Mouse (Mus musculus) hindbrain, postnatal 0 days (tissue): ENCODE data around the gene Skp2. TPM values are rescaled to one million over a fixed set of nuclear protein-coding genes. Genes with fewer than 3 reads are reported as not detected.
A peak's percentile ranks its signal among the peaks of the same experiment; 100 is the strongest.

ENCODE experiments used
- ATAC-seq: fragments of 200-750 bp; cut with Nextera tagmentation; 2 replicates; pipeline ENCODE4 v1.8.0; 2017; ENCODE audit warnings: mild to moderate bottlenecking, moderate TSS enrichment, moderate library complexity
- DNase-seq: peaks from one replicate; pipeline ENCODE4 v3.0.0-alpha.2; 2015; ENCODE audit warnings: low spot score
- H3K27ac ChIP-seq: fragments of 300-500 bp; sonication (generic); 2 replicates; pipeline ENCODE4 v1.5.1; 2014; ENCODE audit warnings: mild to moderate bottlenecking
- H3K27me3 ChIP-seq: fragments of 300-500 bp; sonication (generic); 2 replicates; pipeline ENCODE4 v1.6.1; 2014; ENCODE audit warnings: low read length, mixed read lengths; ENCODE audit not compliant: insufficient read depth
- H3K36me3 ChIP-seq: fragments of 300-500 bp; sonication (generic); 2 replicates; pipeline ENCODE4 v1.6.1; 2014; ENCODE audit warnings: low read length, mixed read lengths; ENCODE audit not compliant: insufficient read depth
- H3K4me1 ChIP-seq: fragments of 300-500 bp; sonication (generic); 2 replicates; pipeline ENCODE4 v1.6.1; 2014; ENCODE audit warnings: antibody characterized with exemption, low read length, mixed read lengths; ENCODE audit not compliant: insufficient read depth
- H3K4me2 ChIP-seq: fragments of 300-500 bp; sonication (generic); 2 replicates; pipeline ENCODE4 v1.6.1; 2014; ENCODE audit warnings: low read depth, mild to moderate bottlenecking, low read length, moderate library complexity, mixed read lengths
- H3K4me3 ChIP-seq: fragments of 300-500 bp; sonication (generic); 2 replicates; pipeline ENCODE4 v1.5.1; 2014; ENCODE audit warnings: low read length
- H3K9ac ChIP-seq: fragments of 300-500 bp; sonication (generic); replicated peaks from 2 replicates; pipeline ENCODE4 v1.6.1; 2014; ENCODE audit warnings: mild to moderate bottlenecking, low read length, moderate library complexity, mixed read lengths
- H3K9me3 ChIP-seq: fragments of 300-500 bp; sonication (generic); 2 replicates; pipeline ENCODE4 v1.6.1; 2016; ENCODE audit warnings: low read length, mixed read lengths
- CTCF ChIP-seq: IDR thresholded peaks from 2 replicates; pipeline ENCODE4 v1.5.1; 2016; ENCODE audit warnings: antibody characterized with exemption, control low read depth, low read depth
- WGBS: fragments of 180-500 bp; shearing (Covaris S2); extraction: QIAGEN DNeasy Blood & Tissue Kit; methylation state at CpG from one replicate; pipeline ENCODE4 v1.1.7; 2014; 5-methylcytosine and 5-hydroxymethylcytosine counted together
- polyA plus RNA-seq: library from polyadenylated mRNA; unstranded; fragments of >200 nt; fragmentation: Nextera tagmentation; extraction: Ambion mirVana; gene quantifications from 2 replicates; pipeline ENCODE4 v1.2.1, GENCODE M21; 2015
- total RNA-seq: library from RNA; depleted of rRNA; stranded (reverse); fragments of >200 nt; gene quantifications from 2 replicates; pipeline ENCODE4 v1.2.3, GENCODE M21; 2014

Gene Skp2
- total and polyA plus RNA-seq, 2 experiments from 2014 or later, result 9.3 to 10.8 TPM

DNA sequence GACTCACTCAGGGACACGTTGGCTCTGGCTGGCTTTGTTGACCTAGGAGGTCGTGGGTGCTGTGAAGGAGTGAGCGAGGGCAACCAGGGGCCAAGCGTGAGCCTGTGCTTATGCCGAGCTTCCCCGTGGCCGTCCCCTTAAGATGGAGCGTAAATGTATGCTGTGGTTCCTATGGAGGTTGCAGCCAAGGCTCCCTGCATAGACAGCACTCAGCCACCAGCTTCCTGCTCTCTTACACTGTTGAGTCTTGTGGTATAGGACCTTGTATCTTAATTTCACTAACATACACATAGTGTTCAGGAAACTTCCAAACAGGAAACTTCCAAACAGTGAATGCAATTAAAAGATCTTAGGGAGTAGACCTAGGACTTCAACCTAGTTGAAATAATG lies 66.5 kb downstream of the Skp2 start:
- no peak overlapping the region for H3K4me3 ChIP-seq
- TF ChIP-seq CTCF, result no peak
- DNase-seq (no peak), ATAC-seq (peak; percentile 30; the same call in 1 of the 2 replicates)
- no peaks in the 10 kb centered on the region for H3K4me1 ChIP-seq
- no peak overlapping the region for H3K4me2 ChIP-seq
- H3K27ac ChIP-seq, result no peak overlapping the region
- no peaks in the 10 kb centered on the region for H3K27me3 ChIP-seq
- peaks cover 4% of the 10 kb centered on the region; the same call in 1 of the 2 replicates for H3K36me3 ChIP-seq
- no peaks in the 10 kb centered on the region for H3K9me3 ChIP-seq
- 55% methylated on average over 8 of the region's 8 CpGs for whole genome bisulfite sequencing
- H3K9ac ChIP-seq, result no peak overlapping the region

DNA sequence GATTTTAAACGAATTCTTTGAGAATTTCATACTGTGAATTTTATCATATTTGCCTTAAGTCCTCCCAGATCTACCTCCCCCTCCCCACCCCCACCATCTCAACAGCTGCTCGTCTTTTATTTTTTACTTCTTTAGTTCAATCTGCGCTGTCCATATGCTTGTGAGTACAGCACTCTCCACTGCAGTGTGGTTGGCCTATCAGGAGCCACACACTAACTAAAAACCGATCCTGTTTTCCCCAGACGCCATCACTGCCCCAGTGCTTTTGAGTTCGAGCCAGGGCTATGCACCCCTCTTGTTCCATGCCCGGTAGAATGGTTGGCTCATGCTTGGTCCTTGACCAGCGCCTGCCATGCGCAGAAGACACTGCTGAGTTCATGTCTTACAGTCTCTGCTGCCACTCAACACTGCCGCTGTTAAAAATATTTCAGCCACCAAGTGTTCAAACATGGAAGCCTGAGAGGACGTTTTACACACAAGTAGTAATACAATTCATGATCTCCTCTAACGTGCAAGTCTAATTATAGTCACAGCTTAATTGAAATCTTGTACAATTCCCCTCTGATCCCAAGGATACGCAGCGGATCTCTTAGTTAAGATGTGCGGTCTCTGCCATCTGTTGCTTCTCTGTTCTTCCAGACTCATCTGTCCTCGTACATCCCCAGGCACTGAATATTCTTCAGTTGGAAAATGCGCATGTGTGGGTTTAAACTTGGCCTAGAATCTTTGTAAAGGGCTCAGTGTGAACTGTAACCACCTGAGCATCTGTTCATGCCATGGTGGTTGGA lies 67.1 kb downstream of the Skp2 start:
- DNase-seq (peak; percentile 18), ATAC-seq (peak; percentile 79)
- Histone ChIP-seq H3K4me2 (no peak overlapping the region), H3K27ac (no peak overlapping the region), H3K9ac (no peak overlapping the region), H3K27me3 (no peaks in the 10 kb centered on the region), H3K9me3 (no peaks in the 10 kb centered on the region), H3K4me3 (no peak overlapping the region), H3K36me3 (no peaks in the 10 kb centered on the region), H3K4me1 (no peaks in the 10 kb centered on the region)
- 72% methylated on average over 17 of the region's 17 CpGs for WGBS
- TF ChIP-seq CTCF, result no peak

DNA sequence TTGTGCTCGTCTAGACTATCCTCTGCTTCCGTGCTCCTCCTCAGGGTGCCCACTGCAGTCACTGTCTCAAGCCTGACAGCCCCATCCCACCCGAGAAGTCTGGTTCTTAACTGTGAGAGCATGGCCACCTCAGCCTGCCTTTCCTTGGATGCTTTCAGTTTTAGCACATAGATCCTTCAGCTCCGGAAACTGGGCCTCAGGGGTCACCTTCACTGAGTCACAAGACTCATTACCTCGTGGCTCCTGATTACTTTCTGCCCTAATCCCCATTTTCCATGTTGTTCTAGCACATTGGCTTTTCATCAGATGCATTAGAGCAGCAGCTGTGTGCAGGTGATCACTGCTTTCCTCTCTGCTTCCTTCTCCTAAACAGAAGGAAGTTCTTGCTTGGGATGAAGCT lies 67.8 kb downstream of the Skp2 start:
- H3K27me3 ChIP-seq, result no peaks in the 10 kb centered on the region
- DNase-seq, result no peak
- no peaks in the 10 kb centered on the region for H3K36me3 ChIP-seq
- H3K4me3 ChIP-seq, result no peak overlapping the region
- H3K9ac ChIP-seq, result no peak overlapping the region
- H3K4me1 ChIP-seq, result no peaks in the 10 kb centered on the region
- no peak for TF ChIP-seq CTCF
- H3K4me2 ChIP-seq, result no peak overlapping the region
- no peak for ATAC-seq
- H3K9me3 ChIP-seq, result no peaks in the 10 kb centered on the region
- no peak overlapping the region for H3K27ac ChIP-seq
- WGBS, result 68% methylated on average over 5 of the region's 5 CpGs

DNA sequence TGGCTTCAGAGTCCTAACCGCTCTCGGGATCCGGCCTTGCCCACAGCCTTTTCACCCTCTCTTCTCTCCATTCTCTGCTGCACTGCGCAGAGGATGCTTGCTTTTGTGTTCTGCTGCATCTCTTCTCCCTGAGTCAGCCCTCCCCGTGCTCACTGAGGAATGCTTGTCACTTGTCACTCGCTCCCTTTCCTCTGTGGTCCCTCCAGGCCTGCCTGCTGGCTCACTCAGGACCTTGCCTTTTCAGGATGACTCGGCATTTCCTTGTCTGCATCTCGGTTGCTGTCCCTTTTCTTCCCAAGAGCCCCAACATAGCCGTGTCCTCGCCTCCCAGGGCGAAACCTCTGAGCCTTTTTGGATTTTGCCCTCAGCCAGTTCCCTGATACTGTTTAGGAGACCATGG lies 68.4 kb downstream of the Skp2 start:
- Histone ChIP-seq H3K4me3 (no peak overlapping the region), H3K36me3 (no peaks in the 10 kb centered on the region), H3K9me3 (no peaks in the 10 kb centered on the region), H3K9ac (no peak overlapping the region), H3K4me2 (no peak overlapping the region), H3K27me3 (no peaks in the 10 kb centered on the region), H3K4me1 (no peaks in the 10 kb centered on the region), H3K27ac (no peak overlapping the region)
- no peak for TF ChIP-seq CTCF
- ATAC-seq, result peak; percentile 57; the same call in 1 of the 2 replicates
- no peak for DNase-seq
- WGBS, result 44% methylated on average over 11 of the region's 11 CpGs

DNA sequence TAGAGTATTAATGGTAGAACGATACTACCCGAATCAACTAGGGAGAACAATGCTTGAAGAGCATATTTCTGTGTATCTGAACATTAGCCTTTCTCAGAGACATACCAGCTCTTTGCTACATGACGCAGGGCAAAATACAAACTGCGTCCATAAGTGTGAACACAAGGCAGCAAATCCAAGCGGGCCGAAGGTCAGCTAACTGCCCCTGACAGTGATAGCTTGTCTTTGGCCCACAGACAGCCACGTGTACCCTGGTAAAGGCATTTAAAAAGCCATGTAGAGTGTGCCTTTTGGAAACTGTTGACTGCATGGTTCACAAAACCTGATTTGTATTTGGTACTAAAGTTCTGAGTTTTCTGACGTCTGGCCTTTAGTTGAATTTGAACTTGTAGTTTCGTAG lies 72.5 kb downstream of the Skp2 start:
- Histone ChIP-seq H3K27me3 (no peaks in the 10 kb centered on the region), H3K4me1 (no peaks in the 10 kb centered on the region), H3K36me3 (no peaks in the 10 kb centered on the region), H3K4me2 (no peak overlapping the region), H3K9me3 (no peaks in the 10 kb centered on the region), H3K4me3 (no peak overlapping the region), H3K27ac (no peak overlapping the region), H3K9ac (no peak overlapping the region)
- DNase-seq, result no peak
- no peak for TF ChIP-seq CTCF
- ATAC-seq, result no peak
- WGBS, result 85% methylated on average over 9 of the region's 9 CpGs

DNA sequence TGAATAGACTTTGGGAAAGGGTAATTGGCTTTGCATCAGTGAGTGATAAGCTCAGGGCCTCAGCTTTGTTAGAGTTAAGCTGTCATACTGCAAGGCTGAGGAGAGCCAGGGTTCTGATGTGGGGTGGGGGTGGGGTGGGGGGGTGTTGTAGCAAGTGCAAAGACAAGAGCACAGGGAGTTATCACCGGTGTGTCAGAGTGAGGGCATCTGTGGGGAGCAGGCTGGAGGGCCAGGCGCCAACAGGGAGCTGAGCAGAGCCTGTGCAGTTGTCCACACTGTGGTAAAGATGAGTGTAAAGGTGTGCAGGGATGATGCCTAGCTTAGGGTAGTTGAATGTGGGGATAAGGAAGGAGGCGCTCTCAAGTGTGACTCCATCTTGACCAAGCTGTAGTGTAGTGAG lies 73.9 kb downstream of the Skp2 start:
- ATAC-seq, result no peak
- 77% methylated on average over 3 of the region's 3 CpGs for whole genome bisulfite sequencing

DNA sequence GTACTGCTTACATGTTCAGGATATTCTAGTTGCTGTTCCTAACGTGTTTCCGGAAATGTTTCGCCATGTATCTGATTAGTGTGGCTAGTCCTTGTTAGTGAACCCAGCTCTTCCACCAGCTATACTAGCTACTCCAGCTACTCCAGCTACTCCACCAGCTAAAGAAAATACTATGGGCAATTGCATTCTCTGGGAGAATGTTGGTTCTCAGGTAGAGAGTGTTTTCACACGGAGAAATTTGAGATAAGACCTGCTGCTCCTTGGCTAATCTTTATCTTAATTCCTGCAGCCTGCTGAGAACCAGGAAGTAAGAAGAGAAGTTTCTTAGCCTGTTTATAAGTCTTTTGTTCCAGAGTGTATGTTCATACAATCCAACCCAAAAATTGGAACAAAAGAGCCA lies 75.0 kb downstream of the Skp2 start:
- ATAC-seq, result no peak
- WGBS, result 74% methylated on average over 4 of the region's 4 CpGs

More for the DNA sequence above, 73.9 kb downstream of the Skp2 start:
- no peak for DNase-seq
- Histone ChIP-seq H3K36me3 (no peaks in the 10 kb centered on the region), H3K4me3 (no peak overlapping the region), H3K9me3 (no peaks in the 10 kb centered on the region), H3K4me2 (no peak overlapping the region), H3K27ac (no peak overlapping the region), H3K9ac (no peak overlapping the region), H3K27me3 (no peaks in the 10 kb centered on the region), H3K4me1 (no peaks in the 10 kb centered on the region)
- no peak for TF ChIP-seq CTCF

More for the DNA sequence above, 75.0 kb downstream of the Skp2 start:
- no peaks in the 10 kb centered on the region for H3K36me3 ChIP-seq
- H3K27me3 ChIP-seq, result no peaks in the 10 kb centered on the region
- no peak for DNase-seq
- H3K27ac ChIP-seq, result no peak overlapping the region
- H3K9ac ChIP-seq, result no peak overlapping the region
- no peak overlapping the region for H3K4me3 ChIP-seq
- TF ChIP-seq CTCF, result no peak
- no peaks in the 10 kb centered on the region for H3K4me1 ChIP-seq
- H3K9me3 ChIP-seq, result no peaks in the 10 kb centered on the region
- H3K4me2 ChIP-seq, result no peak overlapping the region
